Mouse (Mus musculus) spleen, postnatal 4 days (tissue): ENCODE results near the gene Ly6f.
"Not testable (repeated sequence)": the region's sequence is repeated elsewhere in the genome, so short reads cannot be mapped to it uniquely, and the experiment has no call there.

ENCODE experiments used
- DNase-seq, 2 experiments: peaks; one replicate each; pipeline ENCODE4 v3.0.0; 2022; ENCODE audit warnings: low spot score in 2 of 2

The Ly6f gene

GRCm38 (mm10) chr15:75268121-75268520 lies at the start of gene Ly6f:
Gene Ly6f, plus strand, starts transcription at chr15:75268421.
- DNase-seq: no peak

GRCm38 (mm10) chr15:75221942-75222341 lies 46.3 kb upstream of the Ly6f start:
- no peak for DNase-seq

- no peak for DNase-seq
Observed at GRCm38 (mm10) chr15:75237736-75238288, 30.4 kb upstream of the Ly6f start.

GRCm38 (mm10) chr15:75240558-75240957 lies 27.7 kb upstream of the Ly6f start:
- DNase-seq: no peak

GRCm38 (mm10) chr15:75242756-75243640 lies 25.2 kb upstream of the Ly6f start:
- no peak for DNase-seq

- DNase-seq: no peak
Observed at GRCm38 (mm10) chr15:75254671-75255070, 13.6 kb upstream of the Ly6f start.

- DNase-seq: no peak
Observed at GRCm38 (mm10) chr15:75265863-75266262, 2.4 kb upstream of the Ly6f start.

GRCm38 (mm10) chr15:75266626-75267025 lies 1.6 kb upstream of the Ly6f start:
- DNase-seq: no peak

- DNase-seq: no peak
Observed at GRCm38 (mm10) chr15:75268916-75269829, 952 bp downstream of the Ly6f start.

- DNase-seq: no peak
Observed at GRCm38 (mm10) chr15:75270169-75270568, 1.9 kb downstream of the Ly6f start.

- DNase-seq: no peak
Observed at GRCm38 (mm10) chr15:75270691-75271362, 2.6 kb downstream of the Ly6f start.

- DNase-seq: no peak
Observed at GRCm38 (mm10) chr15:75271426-75271825, 3.2 kb downstream of the Ly6f start.

- no peak for DNase-seq
Observed at GRCm38 (mm10) chr15:75271891-75272290, 3.7 kb downstream of the Ly6f start.

GRCm38 (mm10) chr15:75281991-75282390 lies 13.8 kb downstream of the Ly6f start:
- DNase-seq: peak in 1 of 2 experiments; percentile 33

GRCm38 (mm10) chr15:75286512-75286911 lies 18.3 kb downstream of the Ly6f start:
- not testable (repeated sequence) for DNase-seq

- no peak for DNase-seq
Observed at GRCm38 (mm10) chr15:75292377-75292776, 24.2 kb downstream of the Ly6f start.

- DNase-seq: no peak
Observed at GRCm38 (mm10) chr15:75293873-75294385, 25.7 kb downstream of the Ly6f start.

- no peak for DNase-seq
Observed at GRCm38 (mm10) chr15:75306101-75306500, 37.9 kb downstream of the Ly6f start.

GRCm38 (mm10) chr15:75309186-75309585 lies 41.0 kb downstream of the Ly6f start:
- DNase-seq: no peak

- DNase-seq: no peak
Observed at GRCm38 (mm10) chr15:75309946-75310345, 41.7 kb downstream of the Ly6f start.

- no peak for DNase-seq
Observed at GRCm38 (mm10) chr15:75314421-75314820, 46.2 kb downstream of the Ly6f start.
